Mouse (Mus musculus) kidney, adult 8-10 months (tissue): ENCODE data around the gene Uts2r.

ENCODE experiments used
- DNase-seq, 2 experiments: peaks; one replicate each; pipeline ENCODE4 v3.0.0; 2022

Uts2r gene

DNA sequence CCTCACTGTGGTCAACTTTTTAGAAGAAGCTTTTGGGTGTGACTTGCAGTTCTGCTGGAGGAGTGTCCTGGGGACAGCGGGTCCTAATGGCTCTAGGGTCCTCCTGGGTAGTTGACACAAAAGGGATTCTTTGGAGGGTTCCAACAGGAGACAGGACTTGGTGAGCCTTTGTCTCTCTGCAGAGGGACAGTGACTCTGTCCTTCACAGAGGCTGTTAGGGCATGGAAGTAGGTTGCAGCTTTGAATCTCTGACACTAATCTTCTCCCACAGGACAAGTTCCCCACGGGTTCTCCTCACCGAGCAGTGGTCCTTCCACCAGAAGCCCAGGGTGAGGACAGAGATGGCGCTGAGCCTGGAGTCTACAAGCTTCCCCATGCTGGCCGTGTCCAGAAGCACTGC, at the start of gene Uts2r:
Uts2r (plus strand) TSS at position 301 of the 400 bp plus-strand sequence.
- DNase-seq, result no peak

- no peak for DNase-seq
Measured at GRCm38 (mm10) chr11:121111051-121111450, 49.0 kb upstream of the Uts2r start.

GRCm38 (mm10) chr11:121111601-121112000, 48.5 kb upstream of the Uts2r start:
- DNase-seq, result no peak

DNA sequence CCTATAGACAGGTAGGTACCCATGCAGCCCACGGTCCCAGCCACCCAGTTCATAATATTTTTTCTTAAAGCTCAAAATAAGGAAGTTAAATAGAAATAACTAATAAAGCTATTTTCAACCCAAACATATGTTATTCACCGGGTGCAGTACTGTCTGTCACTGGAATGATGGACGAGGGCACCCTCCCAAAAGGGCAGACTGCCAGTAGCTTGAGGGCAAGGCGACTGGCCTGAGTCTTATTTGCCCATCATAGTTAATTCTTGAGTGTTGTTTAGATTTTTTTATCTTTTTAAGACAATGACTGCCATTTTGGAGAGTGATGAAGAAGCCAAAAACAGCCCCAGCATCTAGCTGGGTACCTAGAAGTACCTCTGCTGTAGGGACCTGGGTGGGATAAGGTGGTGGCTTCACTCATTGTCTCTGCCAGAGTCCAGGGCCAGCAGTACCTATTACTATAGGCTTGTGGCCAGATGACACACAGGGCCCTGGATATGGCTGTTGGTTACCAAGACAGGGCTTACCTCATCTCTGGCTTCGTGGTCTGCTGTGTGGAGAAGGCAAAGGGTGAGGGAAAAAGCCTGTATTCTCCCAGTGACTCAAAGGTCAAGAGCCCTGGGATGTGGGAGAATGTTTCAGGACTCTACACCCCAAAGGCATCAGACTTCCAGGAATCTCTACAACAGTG, 47.8 kb upstream of the Uts2r start:
- peak; percentile 36 to 47 for DNase-seq

DNA sequence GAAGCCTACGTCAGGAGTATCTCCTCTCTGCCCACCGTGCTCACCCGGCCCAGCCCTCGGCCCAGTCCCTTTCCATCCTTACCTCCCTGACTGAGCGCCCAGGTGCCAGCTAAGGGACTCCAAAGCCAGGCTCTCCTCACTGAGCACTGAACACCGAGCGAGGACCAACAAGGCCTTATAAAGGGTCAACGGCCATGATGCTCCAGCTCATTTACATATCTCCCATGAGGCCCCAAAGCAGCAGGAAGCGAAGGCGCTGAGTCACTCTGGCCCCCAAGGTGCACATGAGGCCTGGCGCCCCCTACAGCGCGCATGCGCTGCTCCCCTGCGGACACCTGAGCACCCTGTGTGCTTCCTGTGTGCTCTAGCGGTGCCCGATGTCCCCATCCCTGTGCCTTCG, 42.0 kb upstream of the Uts2r start:
- DNase-seq, result no peak

DNA sequence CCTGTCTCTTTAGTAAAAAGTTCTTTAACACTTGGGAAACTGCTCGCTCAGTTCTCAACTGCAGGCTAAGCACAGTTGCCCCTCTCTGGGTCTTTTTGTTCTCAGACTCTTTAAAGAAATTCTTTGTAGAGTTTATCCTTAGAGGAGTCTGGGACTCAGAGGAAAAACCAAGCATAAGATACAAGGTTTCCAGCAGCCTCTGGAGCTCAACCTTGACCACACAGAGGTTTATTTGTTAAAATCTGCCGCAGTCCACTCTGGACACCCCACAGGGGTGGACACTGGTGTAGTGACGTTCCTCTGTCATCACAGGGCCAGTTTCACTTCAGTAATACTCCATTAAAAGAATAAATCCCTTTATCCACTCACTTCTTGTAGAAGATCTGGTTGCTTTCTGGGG, 41.5 kb upstream of the Uts2r start, which contains the start of gene Tex19.2:
Tex19.2 (minus strand) TSS at position 101 of the 400 bp plus-strand sequence.
- DNase-seq, result no peak

- no peak for DNase-seq
Measured at GRCm38 (mm10) chr11:121121151-121121550, 38.9 kb upstream of the Uts2r start.

GRCm38 (mm10) chr11:121122024-121122670, 37.9 kb upstream of the Uts2r start:
- no peak for DNase-seq

- DNase-seq, result no peak
Measured at GRCm38 (mm10) chr11:121123438-121123837, 36.6 kb upstream of the Uts2r start.

DNA sequence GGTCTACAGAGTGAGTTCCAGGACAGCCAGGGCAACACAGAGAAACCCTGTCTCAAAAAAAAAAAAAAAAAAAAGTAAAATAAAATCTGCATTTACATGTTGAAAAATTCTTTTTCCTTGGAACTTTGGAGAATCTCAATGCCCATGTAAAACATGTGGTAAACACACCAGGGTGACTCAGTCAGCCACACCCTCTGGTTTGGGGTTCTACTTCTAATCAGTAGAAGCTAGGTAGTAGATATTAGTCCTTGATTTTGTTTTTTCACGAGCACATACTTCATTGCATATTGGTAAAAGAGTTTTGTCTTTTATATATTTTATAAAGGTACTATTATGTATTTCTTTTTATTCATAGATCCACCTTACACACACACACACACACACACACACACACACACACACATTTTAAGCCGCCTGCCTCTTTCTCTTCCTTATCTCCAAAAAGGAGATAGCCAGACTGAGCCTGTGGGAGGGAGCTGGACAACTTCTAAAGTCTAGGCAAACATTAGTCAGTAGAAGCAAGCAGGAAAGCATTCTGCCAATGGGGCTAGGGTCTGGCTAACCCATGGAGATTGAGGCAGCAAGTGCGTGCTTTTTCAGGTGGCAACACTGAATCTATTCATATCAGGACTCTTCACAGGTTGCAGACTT, 34.4 kb upstream of the Uts2r start:
- DNase-seq, result no peak

- no peak for DNase-seq
Measured at GRCm38 (mm10) chr11:121126395-121126794, 33.7 kb upstream of the Uts2r start.

GRCm38 (mm10) chr11:121127441-121127840, 32.6 kb upstream of the Uts2r start:
- no peak for DNase-seq

GRCm38 (mm10) chr11:121129616-121130015, 30.5 kb upstream of the Uts2r start:
- no peak for DNase-seq

- no peak for DNase-seq
Measured at GRCm38 (mm10) chr11:121134600-121134999, 25.5 kb upstream of the Uts2r start.

DNA sequence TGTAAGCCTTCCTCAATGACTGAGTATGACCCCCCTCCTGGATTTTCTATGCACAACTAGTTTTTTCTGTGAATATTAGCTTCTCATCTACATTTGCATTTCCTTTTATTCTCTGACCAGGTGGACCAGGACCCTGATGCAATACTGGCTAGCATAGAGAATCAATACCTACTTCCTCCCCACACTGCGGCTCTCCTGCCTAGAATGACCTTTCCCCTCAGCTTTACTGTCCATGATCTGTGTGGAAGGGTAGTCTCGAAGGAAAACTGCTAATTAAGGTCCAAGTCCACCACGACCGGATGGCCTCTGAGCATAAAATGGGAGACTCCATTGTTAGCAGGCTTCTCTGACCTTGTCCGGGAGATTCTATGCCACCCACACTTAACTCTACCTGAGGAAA, 22.4 kb upstream of the Uts2r start:
- DNase-seq, result no peak

GRCm38 (mm10) chr11:121138732-121139131, 21.3 kb upstream of the Uts2r start:
- peak in 1 of 2 experiments; percentile 31 for DNase-seq

DNA sequence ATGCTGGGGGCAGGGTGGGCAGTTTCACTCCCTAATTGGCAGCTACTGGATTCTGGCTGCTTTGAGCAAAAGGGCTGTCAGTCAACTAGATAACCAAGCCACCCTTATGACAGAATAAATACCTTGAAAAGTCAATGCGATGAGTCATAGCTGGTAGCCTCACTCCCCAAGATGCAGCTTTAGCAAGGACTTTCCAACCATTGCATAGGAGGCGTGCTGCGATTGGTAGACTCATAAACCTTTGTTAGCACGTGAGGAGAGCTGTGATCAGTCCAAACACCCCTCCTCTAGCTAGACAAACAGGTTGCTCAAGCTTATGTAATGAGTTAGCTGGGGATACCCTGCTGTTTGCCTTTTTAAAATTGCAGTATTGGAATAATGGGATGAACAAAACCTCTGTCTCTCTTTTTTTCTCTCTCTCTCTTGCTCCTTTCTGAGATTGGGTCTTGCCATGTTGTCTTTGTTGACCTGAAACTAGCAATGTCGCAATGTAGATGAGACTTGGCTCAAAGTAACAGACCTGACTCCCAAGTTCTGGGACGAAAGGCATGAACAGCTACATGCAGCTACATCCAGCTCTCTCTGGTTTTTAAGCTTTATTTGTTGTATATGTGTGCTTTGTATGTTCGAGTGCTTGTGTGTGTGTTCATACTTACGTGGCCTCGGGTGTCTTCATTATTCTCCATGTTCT, 16.6 kb upstream of the Uts2r start:
- no peak for DNase-seq

GRCm38 (mm10) chr11:121145865-121146264, 14.2 kb upstream of the Uts2r start, which contains the start of gene Tex19.1:
Gene Tex19.1 (plus strand): TSS chr11:121146143.
- no peak for DNase-seq

- no peak for DNase-seq
Measured at GRCm38 (mm10) chr11:121148193-121148592, 11.9 kb upstream of the Uts2r start.

DNA sequence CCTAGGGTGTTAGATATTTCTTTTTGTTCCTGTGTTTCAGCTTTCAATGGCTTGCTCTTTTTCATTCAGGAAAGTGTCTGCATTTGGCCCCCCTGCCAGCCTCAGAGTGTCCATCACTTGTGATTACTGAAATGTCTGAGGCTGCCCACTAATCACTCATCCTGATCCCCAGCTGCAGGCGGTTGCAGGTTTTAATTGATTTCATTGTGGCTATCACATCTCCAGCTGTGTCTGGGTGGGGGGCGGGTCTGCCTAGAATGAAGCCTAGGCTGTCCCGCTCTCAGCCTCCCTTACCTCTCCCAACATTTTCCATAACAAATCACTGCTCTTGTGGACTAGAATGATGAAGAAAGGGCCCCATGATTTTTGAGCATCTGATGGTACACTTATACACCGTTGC, 5.9 kb upstream of the Uts2r start:
- DNase-seq, result no peak

GRCm38 (mm10) chr11:121156411-121156891, 3.6 kb upstream of the Uts2r start:
- DNase-seq, result no peak

GRCm38 (mm10) chr11:121160636-121161346, 720 bp downstream of the Uts2r start:
- no peak for DNase-seq
